Mouse (Mus musculus): ENCODE data around the gene Fhdc1.
A peak's percentile ranks its signal among the peaks of the same experiment; 100 is the strongest.

Fhdc1 gene

GRCm38 (mm10) chr3:84432797-84433445, 47.3 kb downstream of the Fhdc1 start:
- DNase-seq (ENCODE audit: low read depth) = no peak

GRCm38 (mm10) chr3:84431257-84431656, 49.0 kb downstream of the Fhdc1 start:
- no peak for DNase-seq (ENCODE audit: low read depth)

GRCm38 (mm10) chr3:84430152-84430551, 50.1 kb downstream of the Fhdc1 start:
- DNase-seq (ENCODE audit: low read depth) = no peak

- peak; percentile 75 for DNase-seq (ENCODE audit: low read depth)
Measured at GRCm38 (mm10) chr3:84428994-84429725, 51.1 kb downstream of the Fhdc1 start.

GRCm38 (mm10) chr3:84427779-84428178, 52.5 kb downstream of the Fhdc1 start:
- no peak for DNase-seq (ENCODE audit: low read depth)

GRCm38 (mm10) chr3:84422340-84422739, 57.9 kb downstream of the Fhdc1 start:
- no peak for DNase-seq (ENCODE audit: low read depth)

- no peak for DNase-seq (ENCODE audit: low read depth)
Measured at GRCm38 (mm10) chr3:84413868-84414267, 66.4 kb downstream of the Fhdc1 start.

- DNase-seq (ENCODE audit: low read depth) = no peak
Measured at GRCm38 (mm10) chr3:84412920-84413319, 67.3 kb downstream of the Fhdc1 start.

- DNase-seq (ENCODE audit: low read depth) = no peak
Measured at GRCm38 (mm10) chr3:84409474-84409862, 70.8 kb downstream of the Fhdc1 start.

- no peak for DNase-seq (ENCODE audit: low read depth)
Measured at GRCm38 (mm10) chr3:84408756-84409473, 71.3 kb downstream of the Fhdc1 start.

- DNase-seq (ENCODE audit: low read depth) = peak; percentile 54
Measured at GRCm38 (mm10) chr3:84405523-84405922, 74.7 kb downstream of the Fhdc1 start.

- DNase-seq (ENCODE audit: low read depth) = peak; percentile 86
Measured at GRCm38 (mm10) chr3:84403389-84403788, 76.8 kb downstream of the Fhdc1 start.

GRCm38 (mm10) chr3:84402716-84403115, 77.5 kb downstream of the Fhdc1 start:
- DNase-seq (ENCODE audit: low read depth) = no peak

- DNase-seq (ENCODE audit: low read depth) = no peak
Measured at GRCm38 (mm10) chr3:84397976-84398375, 82.3 kb downstream of the Fhdc1 start.

GRCm38 (mm10) chr3:84396240-84396639, 84.0 kb downstream of the Fhdc1 start:
- no peak for DNase-seq (ENCODE audit: low read depth)

- DNase-seq (ENCODE audit: low read depth) = no peak
Measured at GRCm38 (mm10) chr3:84395840-84396239, 84.4 kb downstream of the Fhdc1 start.

- DNase-seq (ENCODE audit: low read depth) = no peak
Measured at GRCm38 (mm10) chr3:84394841-84395447, 85.3 kb downstream of the Fhdc1 start.

Data from fibroblast of lung, adult 2 months (primary cell).